Mouse (Mus musculus) midbrain, embryonic 16.5 days (tissue): ENCODE measurements around the gene Sympk. TPM values are rescaled to one million over a fixed set of nuclear protein-coding genes. Genes with fewer than 3 reads are reported as not detected.

Experiments
- ATAC-seq: fragments of 200-750 bp; cut with Nextera tagmentation; 2 replicates; pipeline ENCODE4 v1.8.0; 2017; ENCODE audit warnings: moderate TSS enrichment
- H3K27ac ChIP-seq: fragments of 300-500 bp; sonication (generic); 2 replicates; pipeline ENCODE4 v1.5.1; 2014; ENCODE audit warnings: mild to moderate bottlenecking, low read length, mixed read lengths
- H3K27me3 ChIP-seq: fragments of 300-500 bp; sonication (generic); 2 replicates; pipeline ENCODE4 v1.6.1; 2014; ENCODE audit warnings: low read depth, low read length, mixed read lengths; ENCODE audit not compliant: control insufficient read depth, insufficient read depth
- H3K36me3 ChIP-seq: fragments of 300-500 bp; sonication (generic); 2 replicates; pipeline ENCODE4 v1.6.1; 2014; ENCODE audit warnings: mild to moderate bottlenecking, low read length, moderate library complexity, mixed read lengths; ENCODE audit not compliant: control insufficient read depth, insufficient read depth
- H3K4me1 ChIP-seq: fragments of 300-500 bp; sonication (generic); 2 replicates; pipeline ENCODE4 v1.6.1; 2014; ENCODE audit warnings: mild to moderate bottlenecking, low read length, mixed read lengths; ENCODE audit not compliant: control insufficient read depth, insufficient read depth
- H3K4me2 ChIP-seq: fragments of 300-500 bp; sonication (generic); 2 replicates; pipeline ENCODE4 v1.6.1; 2014; ENCODE audit warnings: mild to moderate bottlenecking, low read length, mixed read lengths
- H3K4me3 ChIP-seq: fragments of 300-500 bp; sonication (generic); 2 replicates; pipeline ENCODE4 v1.5.1; 2014; ENCODE audit warnings: low read depth, mild to moderate bottlenecking, low read length, moderate library complexity, mixed read lengths
- H3K9ac ChIP-seq: fragments of 300-500 bp; sonication (generic); 2 replicates; pipeline ENCODE4 v1.6.1; 2014; ENCODE audit warnings: low read depth, low read length, mixed read lengths
- H3K9me3 ChIP-seq: fragments of 300-500 bp; sonication (generic); replicated peaks from 2 replicates; pipeline ENCODE4 v1.6.1; 2014; ENCODE audit warnings: mild to moderate bottlenecking, low read length, mixed read lengths; ENCODE audit not compliant: control insufficient read depth, poor library complexity, severe bottlenecking
- WGBS: fragments of 180-500 bp; shearing (Covaris S2); extraction: QIAGEN DNeasy Blood & Tissue Kit; methylation state at CpG from one replicate; pipeline ENCODE4 v1.1.7; 2014; 5-methylcytosine and 5-hydroxymethylcytosine counted together
- polyA plus RNA-seq: library from polyadenylated mRNA; unstranded; fragments of >200 nt; fragmentation: Nextera tagmentation; extraction: Ambion mirVana; gene quantifications from 2 replicates; pipeline ENCODE4 v1.2.1, GENCODE M21; 2015

The Sympk gene
- polyA plus RNA-seq, result 25.6 and 28.7 TPM in 2 replicates

GRCm38 (mm10) chr7:19024096-19024506, at the start of gene Sympk:
Gene Sympk (plus strand): TSS chr7:19024377.
- H3K9me3 ChIP-seq, result no peaks in the 10 kb centered on the region
- H3K4me2 ChIP-seq, result peak within 1 kb of the TSS; percentile 58
- WGBS, result 1% methylated on average over 50 of the region's 50 CpGs
- H3K27me3 ChIP-seq, result peaks cover 32% of the 10 kb centered on the region
- peak within 1 kb of the TSS; percentile 72 for H3K4me3 ChIP-seq
- ATAC-seq, result peak; percentile 96
- peaks cover under 1% of the 10 kb centered on the region; the same call in 1 of the 2 replicates for H3K36me3 ChIP-seq
- peaks cover 13% of the 10 kb centered on the region for H3K4me1 ChIP-seq
- peak within 1 kb of the TSS; percentile 25 for H3K27ac ChIP-seq
- peak within 1 kb of the TSS; percentile 90 for H3K9ac ChIP-seq

- H3K4me2 ChIP-seq, result no peak overlapping the region
- H3K27me3 ChIP-seq, result no peaks in the 10 kb centered on the region
- no peak overlapping the region for H3K27ac ChIP-seq
- no peak for ATAC-seq
- no peaks in the 10 kb centered on the region for H3K9me3 ChIP-seq
- WGBS, result 89% methylated on average over 9 of the region's 9 CpGs
- no peaks in the 10 kb centered on the region for H3K36me3 ChIP-seq
- no peak overlapping the region for H3K4me3 ChIP-seq
- H3K9ac ChIP-seq, result no peak overlapping the region
- no peaks in the 10 kb centered on the region for H3K4me1 ChIP-seq
Observed at GRCm38 (mm10) chr7:18978381-18978780, 45.8 kb upstream of the Sympk start.

- Histone ChIP-seq H3K36me3 (no peaks in the 10 kb centered on the region), H3K27ac (no peak overlapping the region), H3K9ac (no peak overlapping the region), H3K4me2 (no peak overlapping the region), H3K27me3 (no peaks in the 10 kb centered on the region), H3K9me3 (no peaks in the 10 kb centered on the region), H3K4me1 (no peaks in the 10 kb centered on the region), H3K4me3 (no peak overlapping the region)
- ATAC-seq, result no peak
- WGBS, result 100% methylated on average over 2 of the region's 2 CpGs
Observed at GRCm38 (mm10) chr7:18986503-18986902, 37.7 kb upstream of the Sympk start.

- H3K4me3 ChIP-seq, result no peak within 1 kb of the TSS
- H3K9ac ChIP-seq, result no peak within 1 kb of the TSS
- no peaks in the 10 kb centered on the region for H3K36me3 ChIP-seq
- 87% methylated on average over 2 of the region's 2 CpGs for WGBS
- peaks cover 5% of the 10 kb centered on the region; the same call in 1 of the 2 replicates for H3K4me1 ChIP-seq
- no peaks in the 10 kb centered on the region for H3K27me3 ChIP-seq
- H3K9me3 ChIP-seq, result no peaks in the 10 kb centered on the region
- no peak for ATAC-seq
- no peak within 1 kb of the TSS for H3K4me2 ChIP-seq
- no peak within 1 kb of the TSS for H3K27ac ChIP-seq
Observed at GRCm38 (mm10) chr7:18987100-18987499, 37.1 kb upstream of the Sympk start, which contains the start of gene Nanos2. Gene Nanos2 (plus strand): TSS chr7:18987400.

GRCm38 (mm10) chr7:18987747-18988146, 36.4 kb upstream of the Sympk start:
- ATAC-seq, result no peak
- Histone ChIP-seq H3K4me2 (no peak overlapping the region), H3K4me1 (peaks cover 11% of the 10 kb centered on the region), H3K27me3 (no peaks in the 10 kb centered on the region), H3K27ac (no peak overlapping the region), H3K4me3 (no peak overlapping the region), H3K9me3 (no peaks in the 10 kb centered on the region), H3K9ac (no peak overlapping the region), H3K36me3 (no peaks in the 10 kb centered on the region)
- WGBS, result 76% methylated on average over 13 of the region's 13 CpGs

GRCm38 (mm10) chr7:18988780-18989179, 35.4 kb upstream of the Sympk start:
- H3K4me3 ChIP-seq, result no peak overlapping the region

GRCm38 (mm10) chr7:18989995-18990394, 34.2 kb upstream of the Sympk start:
- Histone ChIP-seq H3K27me3 (no peaks in the 10 kb centered on the region), H3K4me1 (peaks cover 29% of the 10 kb centered on the region), H3K9me3 (no peaks in the 10 kb centered on the region), H3K4me3 (peak overlapping the region; percentile 67), H3K4me2 (peak overlapping the region; percentile 67), H3K27ac (peak overlapping the region; percentile 95), H3K9ac (peak overlapping the region; percentile 63), H3K36me3 (no peaks in the 10 kb centered on the region)
- 7% methylated on average over 5 of the region's 5 CpGs for WGBS
- peak; percentile 25 for ATAC-seq

More at GRCm38 (mm10) chr7:18988780-18989179, 35.4 kb upstream of the Sympk start:
- Histone ChIP-seq H3K9ac (no peak overlapping the region), H3K36me3 (no peaks in the 10 kb centered on the region), H3K27ac (no peak overlapping the region), H3K27me3 (no peaks in the 10 kb centered on the region), H3K4me1 (peaks cover 21% of the 10 kb centered on the region), H3K4me2 (no peak overlapping the region), H3K9me3 (no peaks in the 10 kb centered on the region)
- 77% methylated on average over 6 of the region's 6 CpGs for WGBS
- ATAC-seq, result no peak

- peak within 1 kb of the TSS; percentile 91 for H3K4me2 ChIP-seq
- no peaks in the 10 kb centered on the region for H3K27me3 ChIP-seq
- under 1% methylated on average over 37 of the region's 37 CpGs for WGBS
- peak within 1 kb of the TSS; percentile 78 for H3K9ac ChIP-seq
- H3K4me1 ChIP-seq, result peaks cover 31% of the 10 kb centered on the region
- H3K36me3 ChIP-seq, result no peaks in the 10 kb centered on the region
- no peaks in the 10 kb centered on the region for H3K9me3 ChIP-seq
- ATAC-seq, result peak; percentile 92
- H3K4me3 ChIP-seq, result peak within 1 kb of the TSS; percentile 67
- H3K27ac ChIP-seq, result peak within 1 kb of the TSS; percentile 95
Observed at GRCm38 (mm10) chr7:18990601-18991295, 33.4 kb upstream of the Sympk start, which contains the start of gene Mypop. Gene Mypop (plus strand): TSS chr7:18991245.

GRCm38 (mm10) chr7:18991660-18992293, 32.4 kb upstream of the Sympk start:
- H3K9ac ChIP-seq, result peak overlapping the region; percentile 78
- under 1% methylated on average over 58 of the region's 59 CpGs for WGBS
- H3K36me3 ChIP-seq, result no peaks in the 10 kb centered on the region
- no peaks in the 10 kb centered on the region for H3K9me3 ChIP-seq
- ATAC-seq, result no peak; the same call in none of the 2 replicates
- H3K4me2 ChIP-seq, result peak overlapping the region; percentile 91
- H3K4me1 ChIP-seq, result peaks cover 31% of the 10 kb centered on the region
- peak overlapping the region; percentile 67 for H3K4me3 ChIP-seq
- peak overlapping the region; percentile 80 for H3K27ac ChIP-seq
- no peaks in the 10 kb centered on the region for H3K27me3 ChIP-seq
